Mouse (Mus musculus): ENCODE measurements around the gene Focad.

DNA sequence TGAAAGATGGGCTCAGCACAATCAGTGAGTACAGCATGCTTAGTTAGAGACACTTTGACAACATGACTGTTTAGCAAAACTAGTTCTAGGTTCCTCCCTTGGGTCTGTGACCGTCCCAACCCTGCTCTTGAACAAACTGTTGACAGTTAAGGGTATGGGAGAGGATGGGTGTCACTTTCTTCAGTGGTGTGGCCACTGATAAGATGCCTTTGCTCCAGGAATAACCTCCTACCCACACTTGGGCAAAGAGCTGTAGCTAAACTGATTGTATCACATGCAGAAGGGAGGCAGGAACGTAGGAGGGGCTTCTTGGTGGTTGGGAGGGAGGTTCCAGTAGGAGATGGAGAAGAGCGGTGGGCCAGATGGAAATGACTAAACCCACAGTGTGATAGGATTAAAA lies 213.3 kb downstream of the Focad start:
- TF ChIP-seq POLR2A (IDR thresholded peaks at IDR 0.05; ENCODE audit: low read depth, low read length) (no peak), CTCF (IDR thresholded peaks at IDR 0.05; ENCODE audit: borderline replicate concordance, insufficient read depth, low read length) (no peak)

Measured in embryonic fibroblast, embryonic 13.5 days (primary cell).